Mouse (Mus musculus) layer of hippocampus, adult 8-10 months (tissue): ENCODE measurements around the gene Phactr1. TPM values are rescaled to one million over a fixed set of nuclear protein-coding genes. Genes with fewer than 3 reads are reported as not detected.

Experiments used
- DNase-seq, 2 experiments: peaks; one replicate each; pipeline ENCODE4 v3.0.0; 2022; ENCODE audit warnings: low spot score in 2 of 2
- total RNA-seq, 4 experiments: library from RNA; stranded (reverse); gene quantifications; 2 replicates each; pipeline ENCODE4 v1.2.4; 2022

Phactr1 gene
- total RNA-seq, 4 experiments from 2014 or later, result 299 to 319 (median 309) TPM

GRCm38 (mm10) chr13:43018863-43019262 lies 338.4 kb downstream of the Phactr1 start:
- DNase-seq, result no peak

- no peak for DNase-seq
Observed at GRCm38 (mm10) chr13:43021031-43021430, 340.6 kb downstream of the Phactr1 start.

- DNase-seq, result no peak
Observed at GRCm38 (mm10) chr13:43023005-43023404, 342.6 kb downstream of the Phactr1 start.

- no peak for DNase-seq
Observed at GRCm38 (mm10) chr13:43027568-43027967, 347.1 kb downstream of the Phactr1 start.

- no peak for DNase-seq
Observed at GRCm38 (mm10) chr13:43030222-43030621, 349.8 kb downstream of the Phactr1 start.

GRCm38 (mm10) chr13:43032451-43032850 lies 352.0 kb downstream of the Phactr1 start:
- no peak for DNase-seq

- DNase-seq, result no peak
Observed at GRCm38 (mm10) chr13:43036510-43036909, 356.1 kb downstream of the Phactr1 start.

- DNase-seq, result no peak
Observed at GRCm38 (mm10) chr13:43042766-43043165, 362.3 kb downstream of the Phactr1 start.

GRCm38 (mm10) chr13:43048553-43048952 lies 368.1 kb downstream of the Phactr1 start:
- DNase-seq, result no peak

- no peak for DNase-seq
Observed at GRCm38 (mm10) chr13:43053201-43053600, 372.8 kb downstream of the Phactr1 start.

GRCm38 (mm10) chr13:43055136-43055535 lies 374.7 kb downstream of the Phactr1 start:
- DNase-seq, result no peak

GRCm38 (mm10) chr13:43057104-43057503 lies 376.7 kb downstream of the Phactr1 start:
- DNase-seq, result no peak

- no peak for DNase-seq
Observed at GRCm38 (mm10) chr13:43063355-43063754, 382.9 kb downstream of the Phactr1 start.

- DNase-seq, result no peak
Observed at GRCm38 (mm10) chr13:43068716-43069265, 388.4 kb downstream of the Phactr1 start.

- no peak for DNase-seq
Observed at GRCm38 (mm10) chr13:43070496-43070895, 390.1 kb downstream of the Phactr1 start.

GRCm38 (mm10) chr13:43070971-43071370 lies 390.5 kb downstream of the Phactr1 start:
- DNase-seq, result no peak

- DNase-seq, result no peak
Observed at GRCm38 (mm10) chr13:43075456-43075855, 395.0 kb downstream of the Phactr1 start.

- DNase-seq, result peak in 1 of 2 experiments; percentile 38
Observed at GRCm38 (mm10) chr13:43077485-43077884, 397.1 kb downstream of the Phactr1 start.

- DNase-seq, result no peak
Observed at GRCm38 (mm10) chr13:43085226-43085625, 404.8 kb downstream of the Phactr1 start.

- DNase-seq, result peak in 1 of 2 experiments; percentile 49
Observed at GRCm38 (mm10) chr13:43094365-43094764, 413.9 kb downstream of the Phactr1 start.

GRCm38 (mm10) chr13:43102943-43103342 lies 422.5 kb downstream of the Phactr1 start:
- no peak for DNase-seq

GRCm38 (mm10) chr13:43104496-43104895 lies 424.1 kb downstream of the Phactr1 start:
- DNase-seq, result no peak

- peak; percentile 57 to 81 for DNase-seq
Observed at GRCm38 (mm10) chr13:43112280-43112679, 431.9 kb downstream of the Phactr1 start.

GRCm38 (mm10) chr13:43112707-43113106 lies 432.3 kb downstream of the Phactr1 start:
- no peak for DNase-seq
